Comparison of ENCODE assay signal across 22 mouse cellular contexts in genomic region chr1:64827434-64827833, GRCm38 (mm10).
A peak's percentile ranks its signal among the peaks of the same experiment; 100 is the strongest.
DNase-seq lines count a peak whose midpoint lies in the region; ATAC-seq and TF ChIP-seq lines count a peak whose summit lies in the region.
"Had no signal": no experiment of that assay in that cellular context is flagged by ENCODE, and none has a peak within 500 bp of the region (broad histone marks: within the 10 kb centered on the region; RNA-seq: fewer than 3 reads in every experiment).

No protein-coding gene starts in this region.

- H3K79me2 ChIP-seq in MEL (ENCODE audit: control insufficient read depth, insufficient read depth, low read length, poor library complexity): no peaks in the 10 kb centered on the region

- H3K9ac ChIP-seq in intestine, postnatal 0 days (ENCODE audit: low read depth, low read length): no peak overlapping the region
- no peak overlapping the region for H3K9ac ChIP-seq in intestine, embryonic 16.5 days (ENCODE audit: low read depth, low read length)
- no peak overlapping the region for H3K9ac ChIP-seq in MEL (ENCODE audit: control insufficient read depth, low read depth, low read length, poor library complexity, severe bottlenecking)
- H3K9ac ChIP-seq: embryonic facial prominence, embryonic 12.5 days; forebrain, embryonic 12.5 days had no signal

- no peaks in the 10 kb centered on the region for H3K27me3 ChIP-seq in intestine, postnatal 0 days (replicated peaks; ENCODE audit: control insufficient read depth, insufficient read depth, low read length)
- H3K27me3 ChIP-seq in intestine, embryonic 16.5 days (replicated peaks; ENCODE audit: control insufficient read depth, insufficient read depth, low read length): no peaks in the 10 kb centered on the region
- no peaks in the 10 kb centered on the region for H3K27me3 ChIP-seq in MEL (ENCODE audit: control insufficient read depth in 1 of 2, insufficient read depth in 2 of 2, low read length in 2 of 2)
- H3K27me3 ChIP-seq: embryonic facial prominence, embryonic 12.5 days; forebrain, embryonic 12.5 days; Patski had no signal

- TF ChIP-seq POLR2A in MEL (IDR thresholded peaks at IDR 0.05; ENCODE audit: control insufficient read depth in 1 of 2, insufficient read depth in 1 of 2, low read depth in 1 of 2, low read length in 2 of 2, poor library complexity in 1 of 2): no peak

- TF ChIP-seq EP300 in MEL (IDR thresholded peaks at IDR 0.05; ENCODE audit: low read depth in 1 of 2, low read length in 2 of 2): no peak

- no peak for TF ChIP-seq RAD21 in MEL (IDR thresholded peaks at IDR 0.05; ENCODE audit: low read depth, low read length)

- peak; percentile 23; the same call in 1 of the 2 replicates for TF ChIP-seq CTCF in intestine, postnatal 0 days (IDR thresholded peaks at IDR 0.05; ENCODE audit: low read depth)
- no peak for TF ChIP-seq CTCF in MEL (IDR thresholded peaks at IDR 0.05 in 2 of 3, conservative IDR thresholded peaks at IDR 0.05 in 1 of 3; ENCODE audit: control insufficient read depth in 1 of 3, insufficient read depth in 1 of 3, low read depth in 2 of 3, low read length in 3 of 3, poor library complexity in 1 of 3, severe bottlenecking in 1 of 3)

- H3K36me3 ChIP-seq in intestine, postnatal 0 days (ENCODE audit: control insufficient read depth, insufficient read depth): no peaks in the 10 kb centered on the region
- H3K36me3 ChIP-seq in intestine, embryonic 16.5 days (ENCODE audit: control insufficient read depth, insufficient read depth, low read length): no peaks in the 10 kb centered on the region
- peaks cover 0 to 2% of the 10 kb centered on the region in 2 experiments; a peak in 1 of 4 replicates for H3K36me3 ChIP-seq in MEL (ENCODE audit: control insufficient read depth in 1 of 2, insufficient read depth in 2 of 2, low read length in 2 of 2)
- H3K36me3 ChIP-seq: embryonic facial prominence, embryonic 10.5 days; embryonic facial prominence, embryonic 12.5 days; forebrain, embryonic 10.5 days; forebrain, embryonic 12.5 days had no signal

- peaks cover 6% of the 10 kb centered on the region; the same call in 1 of the 2 replicates for H3K4me1 ChIP-seq in intestine, postnatal 0 days (replicated peaks; ENCODE audit: control insufficient read depth, insufficient read depth, low read length)
- peaks cover 21% of the 10 kb centered on the region for H3K4me1 ChIP-seq in intestine, embryonic 16.5 days (ENCODE audit: control insufficient read depth, insufficient read depth, low read length)
- peaks cover 0 to 3% of the 10 kb centered on the region in 2 experiments; a peak in 2 of 4 replicates for H3K4me1 ChIP-seq in MEL (ENCODE audit: control insufficient read depth in 1 of 2, insufficient read depth in 2 of 2, low read length in 2 of 2)
- H3K4me1 ChIP-seq: embryonic facial prominence, embryonic 12.5 days; forebrain, embryonic 12.5 days had no signal

- H3K27ac ChIP-seq in intestine, postnatal 0 days (ENCODE audit: low read depth, low read length): no peak overlapping the region
- no peak overlapping the region for H3K27ac ChIP-seq in intestine, embryonic 16.5 days (ENCODE audit: low read length)
- no peak overlapping the region for H3K27ac ChIP-seq in MEL (ENCODE audit: control insufficient read depth, low read depth, low read length)
- H3K27ac ChIP-seq: embryonic facial prominence, embryonic 10.5 days; embryonic facial prominence, embryonic 12.5 days; forebrain, embryonic 10.5 days; forebrain, embryonic 12.5 days had no signal

- no peak for ATAC-seq in intestine, postnatal 0 days
- no peak for ATAC-seq in intestine, embryonic 16.5 days
- peak; percentile 20; the same call in 1 of the 2 replicates for ATAC-seq in megakaryocyte progenitor cell, adult 5-6 weeks (replicated peaks; ENCODE audit: poor library complexity)
- ATAC-seq in megakaryocyte-erythroid progenitor cell, adult 5-6 weeks (replicated peaks; ENCODE audit: low FRiP score, low TSS enrichment, poor library complexity, severe bottlenecking): no peak
- ATAC-seq: forebrain, embryonic 14.5 days; forebrain, embryonic 16.5 days had no signal

- H3K9me3 ChIP-seq in intestine, postnatal 0 days (ENCODE audit: control insufficient read depth): no peaks in the 10 kb centered on the region
- H3K9me3 ChIP-seq in intestine, embryonic 16.5 days (ENCODE audit: control insufficient read depth, low read length): no peaks in the 10 kb centered on the region
- no peaks in the 10 kb centered on the region for H3K9me3 ChIP-seq in MEL (replicated peaks; ENCODE audit: insufficient read depth, low read length)
- H3K9me3 ChIP-seq: embryonic facial prominence, embryonic 10.5 days; embryonic facial prominence, embryonic 12.5 days; forebrain, embryonic 10.5 days; forebrain, embryonic 12.5 days had no signal

- no peak overlapping the region for H3K4me3 ChIP-seq in intestine, postnatal 0 days (ENCODE audit: low read depth, low read length)
- H3K4me3 ChIP-seq in intestine, embryonic 16.5 days (ENCODE audit: low read length): no peak overlapping the region
- H3K4me3 ChIP-seq in MEL (ENCODE audit: control insufficient read depth in 1 of 2, insufficient read depth in 1 of 2, low read depth in 2 of 2, low read length in 2 of 2): no peak overlapping the region
- H3K4me3 ChIP-seq: embryonic facial prominence, embryonic 10.5 days; embryonic facial prominence, embryonic 12.5 days; erythroblast, embryonic 14.5 days; forebrain, embryonic 10.5 days; forebrain, embryonic 12.5 days had no signal

- no peak overlapping the region for H3K4me2 ChIP-seq in intestine, postnatal 0 days (replicated peaks; ENCODE audit: low read depth)
- no peak overlapping the region for H3K4me2 ChIP-seq in intestine, embryonic 16.5 days (ENCODE audit: low read depth, low read length)
- H3K4me2 ChIP-seq: embryonic facial prominence, embryonic 12.5 days; forebrain, embryonic 12.5 days had no signal

- WGBS in intestine, postnatal 0 days: 61% methylated on average over 5 of the region's 5 CpGs
- 75% methylated on average over 5 of the region's 5 CpGs for WGBS in intestine, embryonic 16.5 days

- DNase-seq in MEL (ENCODE audit: low read depth, low spot score): no peak
- DNase-seq in cerebellum, postnatal 25 days: no peak
- DNase-seq: adrenal gland, adult 2 months; adrenal gland, postnatal 10 days; adrenal gland, postnatal 25 days; cerebellum, adult 11 months; cerebellum, adult 18-20 months; cerebellum, adult 8-10 months; cerebellum, adult 9-11 months; cerebellum, postnatal 14 days had no signal

TF ChIP-seq in MEL, 35 proteins besides CTCF, POLR2A, EP300 and RAD21:
- TF ChIP-seq POLR2AphosphoS5 (IDR thresholded peaks at IDR 0.05; ENCODE audit: borderline replicate concordance, low read depth, low read length): no peak
- no peak for TF ChIP-seq E2F4 (IDR thresholded peaks at IDR 0.05; ENCODE audit: borderline replicate concordance, low read depth, low read length)
- TF ChIP-seq GATA1 (IDR thresholded peaks at IDR 0.05; ENCODE audit: low read depth, low read length): peak; percentile 40; the same call in 1 of the 2 replicates
- TF ChIP-seq ZKSCAN1 (IDR thresholded peaks at IDR 0.05; ENCODE audit: low read depth, low read length): no peak
- no peak for TF ChIP-seq MAX (IDR thresholded peaks at IDR 0.05; ENCODE audit: low read length)
- no peak for TF ChIP-seq POLR2AphosphoS2 (IDR thresholded peaks at IDR 0.05; ENCODE audit: low read length)
- no peak for TF ChIP-seq RCOR1 (IDR thresholded peaks at IDR 0.05; ENCODE audit: low read depth, low read length)
